Comparison of ENCODE assay signal across 27 mouse cellular contexts in genomic region chr1:45500456-45500855, GRCm38 (mm10). TPM values are rescaled to one million over a fixed set of nuclear protein-coding genes. Genes with fewer than 3 reads are reported as not detected.
DNase-seq lines count a peak whose midpoint lies in the region; ATAC-seq and TF ChIP-seq lines count a peak whose summit lies in the region.
"Had no signal": no experiment of that assay in that cellular context is flagged by ENCODE, and none has a peak within 500 bp of the region (broad histone marks: within the 10 kb centered on the region; RNA-seq: fewer than 3 reads in every experiment).

No protein-coding gene starts in this region.

- ATAC-seq in heart, embryonic 13.5 days (ENCODE audit: extremely low read depth, insufficient number of reproducible peaks, low FRiP score, low TSS enrichment): no peak
- no peak for ATAC-seq in lung, embryonic 14.5 days (ENCODE audit: insufficient read depth)
- no peak for ATAC-seq in stomach, embryonic 14.5 days (ENCODE audit: insufficient number of reproducible peaks, insufficient read depth, low FRiP score, low read depth)
- ATAC-seq in activated CD4-positive, CD25-positive, alpha-beta regulatory T cell, adult 4 months: no peak
- ATAC-seq: CD4-positive, CD25-positive, alpha-beta regulatory T cell, adult 4 months; forebrain, embryonic 13.5 days; midbrain, embryonic 15.5 days had no signal

- no peaks in the 10 kb centered on the region for H3K27me3 ChIP-seq in heart, embryonic 13.5 days (replicated peaks)
- no peaks in the 10 kb centered on the region for H3K27me3 ChIP-seq in lung, embryonic 14.5 days (ENCODE audit: insufficient read depth, low read length)
- no peaks in the 10 kb centered on the region for H3K27me3 ChIP-seq in stomach, embryonic 14.5 days (ENCODE audit: control insufficient read depth, insufficient read depth, low read length)
- H3K27me3 ChIP-seq: forebrain, embryonic 13.5 days; hindbrain, embryonic 13.5 days; midbrain, embryonic 15.5 days had no signal

- H3K27ac ChIP-seq in heart, embryonic 13.5 days (replicated peaks): no peak overlapping the region
- H3K27ac ChIP-seq in lung, embryonic 14.5 days (ENCODE audit: low read depth): no peak overlapping the region
- H3K27ac ChIP-seq in stomach, embryonic 14.5 days (ENCODE audit: low read length): no peak overlapping the region
- H3K27ac ChIP-seq: forebrain, embryonic 13.5 days; heart, adult 2 months; hindbrain, embryonic 13.5 days; layer of hippocampus, adult 2 months; liver, embryonic 14.5 days; midbrain, embryonic 15.5 days had no signal

- H3K4me3 ChIP-seq in heart, embryonic 13.5 days: peak overlapping the region; percentile 68
- H3K4me3 ChIP-seq in lung, embryonic 14.5 days (ENCODE audit: low read depth, low read length): peak overlapping the region; percentile 56; the same call in 1 of the 2 replicates
- peak overlapping the region; percentile 57; the same call in 1 of the 2 replicates for H3K4me3 ChIP-seq in stomach, embryonic 14.5 days (ENCODE audit: low read depth, low read length)
- H3K4me3 ChIP-seq: forebrain, embryonic 13.5 days; hindbrain, embryonic 13.5 days; layer of hippocampus, adult 2 months; midbrain, embryonic 15.5 days had no signal

- TF ChIP-seq CTCF in lung, embryonic 14.5 days (IDR thresholded peaks at IDR 0.05; ENCODE audit: low read depth): no peak

- intact Hi-C loops in heart, postnatal 14 days (cut with DNase I): loop anchor here (5.0 to 10.0 kb wide), 2 partner anchors 68 to 124 kb away; no protein-coding TSS in a partner anchor

- peaks cover 12% of the 10 kb centered on the region for H3K4me1 ChIP-seq in heart, embryonic 13.5 days
- no peaks in the 10 kb centered on the region for H3K4me1 ChIP-seq in lung, embryonic 14.5 days (ENCODE audit: insufficient read depth)
- 0 out of 2 replicates have a peak, but pooled peaks cover 7% of the 10 kb centered on the region for H3K4me1 ChIP-seq in stomach, embryonic 14.5 days (ENCODE audit: control insufficient read depth, insufficient read depth, low read length)
- H3K4me1 ChIP-seq: forebrain, embryonic 13.5 days; midbrain, embryonic 15.5 days had no signal

- no peaks in the 10 kb centered on the region for H3K9me3 ChIP-seq in heart, embryonic 13.5 days
- H3K9me3 ChIP-seq in lung, embryonic 14.5 days (ENCODE audit: low read depth, low read length): no peaks in the 10 kb centered on the region
- H3K9me3 ChIP-seq in stomach, embryonic 14.5 days (ENCODE audit: control insufficient read depth, low read depth, low read length): no peaks in the 10 kb centered on the region
- H3K9me3 ChIP-seq: forebrain, embryonic 13.5 days; hindbrain, embryonic 13.5 days; midbrain, embryonic 10.5 days; midbrain, embryonic 15.5 days had no signal

- DNase-seq in heart, postnatal 14 days: no peak
- DNase-seq in lung, embryonic 14.5 days: peak; percentile 50
- DNase-seq in lung, postnatal 10 days: no peak
- no peak for DNase-seq in heart, adult 18-20 months
- DNase-seq: adrenal gland, postnatal 25 days; cerebellum, adult 8-10 months; cerebellum, postnatal 25 days; gastrocnemius, postnatal 36 days; heart, adult 2 months; heart, postnatal 4 days; kidney, adult 2 months; kidney, postnatal 36 days; liver; lung, adult 2 months; spleen, adult 18-20 months had no signal

- no peak overlapping the region for H3K9ac ChIP-seq in heart, embryonic 13.5 days
- H3K9ac ChIP-seq in lung, embryonic 14.5 days: no peak overlapping the region
- H3K9ac ChIP-seq in stomach, embryonic 14.5 days (replicated peaks; ENCODE audit: low read depth, low read length): no peak overlapping the region
- H3K9ac ChIP-seq: forebrain, embryonic 13.5 days; hindbrain, embryonic 13.5 days; liver, embryonic 14.5 days; midbrain, embryonic 15.5 days had no signal

- H3K4me2 ChIP-seq in heart, embryonic 13.5 days: peak overlapping the region; percentile 48
- H3K4me2 ChIP-seq in lung, embryonic 14.5 days: peak overlapping the region; percentile 43; the same call in 1 of the 2 replicates
- peak overlapping the region; percentile 46 for H3K4me2 ChIP-seq in stomach, embryonic 14.5 days (replicated peaks; ENCODE audit: low read depth, low read length)
- H3K4me2 ChIP-seq: midbrain, embryonic 15.5 days had no signal

- no peaks in the 10 kb centered on the region for H3K36me3 ChIP-seq in heart, embryonic 13.5 days
- H3K36me3 ChIP-seq in lung, embryonic 14.5 days (ENCODE audit: insufficient read depth): no peaks in the 10 kb centered on the region
- no peaks in the 10 kb centered on the region for H3K36me3 ChIP-seq in stomach, embryonic 14.5 days (ENCODE audit: control insufficient read depth, insufficient read depth, low read length)
- H3K36me3 ChIP-seq: hindbrain, embryonic 13.5 days; midbrain, embryonic 10.5 days; midbrain, embryonic 15.5 days had no signal

- 81% methylated on average over 6 of the region's 6 CpGs for WGBS in heart, embryonic 13.5 days
- 62% methylated on average over 6 of the region's 6 CpGs for WGBS in lung, embryonic 14.5 days
- WGBS in stomach, embryonic 14.5 days: 60% methylated on average over 6 of the region's 6 CpGs

RNA-seq across cellular contexts. Expression of gene Col5a2, which starts 2.6 kb away (rescaled TPM):
- 53.1 and 61.5 TPM in 2 replicates for polyA plus RNA-seq in heart, embryonic 13.5 days (2015; fragmentation: Nextera tagmentation; extraction: Ambion mirVana)
- total RNA-seq in heart, postnatal 14 days (2021): 10 to 100 TPM; 63.9 to 69.1 TPM
- polyA plus RNA-seq in lung, embryonic 14.5 days (2014; fragmentation: Nextera tagmentation; extraction: Ambion mirVana): 87.0 and 89.5 TPM in 2 replicates
- polyA plus RNA-seq in stomach, embryonic 14.5 days (2014; fragmentation: Nextera tagmentation; extraction: Ambion mirVana): 106 and 111 TPM in 2 replicates
- under 1 TPM in 1 of 2 experiments, not detected in 1; 0.33 TPM for polyA plus RNA-seq in activated CD4-positive, CD25-positive, alpha-beta regulatory T cell, adult 4 months (2017; shearing (Covaris generic))
- 10 to 100 TPM; 10.3 to 10.7 TPM for total RNA-seq in heart, adult 18-20 months (2021)
- total RNA-seq: megakaryocyte progenitor cell, adult 5-6 weeks; neutrophil, adult 5-6 weeks had no signal
- polyA plus RNA-seq: CD4-positive, CD25-positive, alpha-beta regulatory T cell, adult 4 months had no signal

Comparison
In these comparisons a context has a peak if more than half of its experiments do, and no peak if none do; other contexts are left out.
1. RNA of gene Col5a2, which starts 2.6 kb away (polyA plus RNA-seq): 106 to 111 TPM in stomach, embryonic 14.5 days, 87.0 to 89.5 TPM in lung, embryonic 14.5 days and 53.1 to 61.5 TPM in heart, embryonic 13.5 days; 0.33 TPM in activated CD4-positive, CD25-positive, alpha-beta regulatory T cell, adult 4 months; every median in the first group is over 10 times any median in the second.
2. Peak in every context shown above with its lines, with median percentiles within 50 percentile points of each other: H3K4me2 ChIP-seq and H3K4me3 ChIP-seq.